ENCODE assay signal across 8 mouse cellular contexts in the genomic region with DNA sequence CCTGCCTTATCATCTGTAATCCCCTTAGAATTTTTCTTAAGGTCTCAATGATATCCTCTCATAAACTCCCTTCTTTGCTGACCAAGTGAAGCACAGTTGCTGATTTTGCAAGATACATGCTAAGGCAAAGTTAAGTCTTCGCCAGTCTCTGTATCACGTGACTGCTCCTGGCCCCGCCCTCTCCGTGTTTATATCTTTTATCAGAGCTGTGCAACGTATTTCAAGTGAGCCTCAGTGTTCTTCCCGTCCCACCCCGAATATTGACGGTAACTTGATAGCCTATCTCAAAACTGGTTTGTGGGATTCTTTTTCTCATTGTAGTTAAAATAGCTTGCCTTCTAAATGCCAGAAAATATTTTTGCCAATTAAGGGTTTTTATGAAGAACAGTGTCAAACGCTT. TPM values are rescaled to one million over a fixed set of nuclear protein-coding genes. Genes with fewer than 3 reads are reported as not detected.
DNase-seq lines count a peak whose midpoint lies in the region; ATAC-seq and TF ChIP-seq lines count a peak whose summit lies in the region.

No protein-coding gene starts in this region.

- WGBS in midbrain, embryonic 12.5 days, result 78% methylated on average over 9 of the region's 9 CpGs
- 78% methylated on average over 9 of the region's 9 CpGs for WGBS in midbrain, embryonic 11.5 days
- WGBS in heart, postnatal 0 days, result 28% methylated on average over 9 of the region's 9 CpGs
- 66% methylated on average over 9 of the region's 9 CpGs for WGBS in midbrain, embryonic 15.5 days

- H3K4me1 ChIP-seq in midbrain, embryonic 12.5 days, result 0 out of 2 replicates have a peak, but pooled peaks cover 13% of the 10 kb centered on the region
- no peaks in the 10 kb centered on the region for H3K4me1 ChIP-seq in midbrain, embryonic 11.5 days (ENCODE audit: control insufficient read depth, insufficient read depth, low read length)
- H3K4me1 ChIP-seq in embryonic fibroblast, embryonic 13.5 days (ENCODE audit: control insufficient read depth, insufficient read depth, low read length), result peaks cover 6% of the 10 kb centered on the region
- no peaks in the 10 kb centered on the region for H3K4me1 ChIP-seq in heart, postnatal 0 days (ENCODE audit: control insufficient read depth, insufficient read depth)
- H3K4me1 ChIP-seq in midbrain, embryonic 15.5 days, result peaks cover 10% of the 10 kb centered on the region

- no peak overlapping the region for H3K9ac ChIP-seq in midbrain, embryonic 12.5 days (replicated peaks)
- H3K9ac ChIP-seq in midbrain, embryonic 11.5 days (ENCODE audit: low read length), result no peak overlapping the region
- 0 out of 2 replicates have a peak overlapping the region, but pooled peaks have one; percentile 51 for H3K9ac ChIP-seq in heart, postnatal 0 days (replicated peaks; ENCODE audit: low read depth, low read length)
- H3K9ac ChIP-seq in midbrain, embryonic 15.5 days, result no peak overlapping the region

- 0 out of 2 replicates have a peak overlapping the region, but pooled peaks have one; percentile 31 for H3K27ac ChIP-seq in midbrain, embryonic 12.5 days (replicated peaks)
- no peak overlapping the region for H3K27ac ChIP-seq in midbrain, embryonic 11.5 days (ENCODE audit: low read depth, low read length)
- peak overlapping the region; percentile 41 for H3K27ac ChIP-seq in embryonic fibroblast, embryonic 13.5 days (ENCODE audit: insufficient read depth, low read length)
- H3K27ac ChIP-seq in heart, postnatal 0 days (ENCODE audit: low read depth), result peak overlapping the region; percentile 73
- no peak overlapping the region for H3K27ac ChIP-seq in midbrain, embryonic 15.5 days

- TF ChIP-seq CTCF in embryonic fibroblast, embryonic 13.5 days (IDR thresholded peaks at IDR 0.05; ENCODE audit: borderline replicate concordance, insufficient read depth, low read length), result no peak
- TF ChIP-seq CTCF in heart, postnatal 0 days (IDR thresholded peaks at IDR 0.05; ENCODE audit: low read depth), result no peak

- no peak for TF ChIP-seq POLR2A in embryonic fibroblast, embryonic 13.5 days (IDR thresholded peaks at IDR 0.05; ENCODE audit: low read depth, low read length)

- H3K9me3 ChIP-seq in midbrain, embryonic 12.5 days, result no peaks in the 10 kb centered on the region
- H3K9me3 ChIP-seq in midbrain, embryonic 11.5 days (ENCODE audit: control insufficient read depth, low read length), result no peaks in the 10 kb centered on the region
- no peaks in the 10 kb centered on the region for H3K9me3 ChIP-seq in heart, postnatal 0 days (replicated peaks; ENCODE audit: control insufficient read depth, low read length)
- no peaks in the 10 kb centered on the region for H3K9me3 ChIP-seq in midbrain, embryonic 15.5 days

- H3K27me3 ChIP-seq in midbrain, embryonic 12.5 days, result peaks cover 7% of the 10 kb centered on the region; the same call in 1 of the 2 replicates
- no peaks in the 10 kb centered on the region for H3K27me3 ChIP-seq in midbrain, embryonic 11.5 days (ENCODE audit: control insufficient read depth, insufficient read depth, low read length)
- no peaks in the 10 kb centered on the region for H3K27me3 ChIP-seq in heart, postnatal 0 days (ENCODE audit: control insufficient read depth, insufficient read depth, low read length)
- H3K27me3 ChIP-seq in midbrain, embryonic 15.5 days (replicated peaks), result no peaks in the 10 kb centered on the region

- no peaks in the 10 kb centered on the region for H3K36me3 ChIP-seq in midbrain, embryonic 12.5 days
- H3K36me3 ChIP-seq in midbrain, embryonic 11.5 days (ENCODE audit: control insufficient read depth, insufficient read depth, low read length), result no peaks in the 10 kb centered on the region
- H3K36me3 ChIP-seq in heart, postnatal 0 days (replicated peaks; ENCODE audit: control insufficient read depth, insufficient read depth, low read length), result no peaks in the 10 kb centered on the region
- no peaks in the 10 kb centered on the region for H3K36me3 ChIP-seq in midbrain, embryonic 15.5 days (replicated peaks)

- H3K4me2 ChIP-seq in midbrain, embryonic 12.5 days (replicated peaks), result no peak overlapping the region
- no peak overlapping the region for H3K4me2 ChIP-seq in midbrain, embryonic 11.5 days
- H3K4me2 ChIP-seq in heart, postnatal 0 days (ENCODE audit: low read depth, low read length), result peak overlapping the region; percentile 57
- H3K4me2 ChIP-seq in midbrain, embryonic 15.5 days, result peak overlapping the region; percentile 43

- no peak for ATAC-seq in midbrain, embryonic 12.5 days (ENCODE audit: low FRiP score, low read depth)
- ATAC-seq in midbrain, embryonic 11.5 days (ENCODE audit: low FRiP score), result no peak
- 0 out of 2 replicates have a peak, but pooled peaks have one; percentile 49 for ATAC-seq in heart, postnatal 0 days (ENCODE audit: insufficient read depth, low read depth)
- no peak; the same call in 1 of the 2 replicates for ATAC-seq in midbrain, embryonic 15.5 days (replicated peaks)

- no peak overlapping the region for H3K4me3 ChIP-seq in midbrain, embryonic 12.5 days
- H3K4me3 ChIP-seq in midbrain, embryonic 11.5 days (ENCODE audit: low read depth, low read length), result no peak overlapping the region
- H3K4me3 ChIP-seq in embryonic fibroblast, embryonic 13.5 days (ENCODE audit: insufficient read depth, low read length), result peak overlapping the region; percentile 3; the same call in 1 of the 2 replicates
- peak overlapping the region; percentile 32 for H3K4me3 ChIP-seq in heart, postnatal 0 days (ENCODE audit: low read depth, low read length)
- H3K4me3 ChIP-seq in midbrain, embryonic 15.5 days, result peak overlapping the region; percentile 14

- TF ChIP-seq EP300 in heart, postnatal 0 days (IDR thresholded peaks at IDR 0.05; ENCODE audit: low read depth), result no peak

- DNase-seq in midbrain, embryonic 11.5 days (ENCODE audit: low spot score, missing footprints), result no peak
- peak; percentile 30 for DNase-seq in heart, postnatal 0 days (ENCODE audit: low spot score)
- DNase-seq in kidney, postnatal 4 days, result peak; percentile 80 to 86
- peak; percentile 50 to 68 for DNase-seq in urinary bladder, postnatal 4 days (ENCODE audit: low spot score in 2 of 2)
- no peak for DNase-seq in retina, postnatal 1 day

RNA-seq across cellular contexts. Expression of a gene that starts 29.5 kb away (rescaled TPM):
- 23.2 and 30.0 TPM in 2 replicates for polyA plus RNA-seq in midbrain, embryonic 12.5 days (2016; fragmentation: Nextera tagmentation; extraction: Ambion mirVana)
- polyA plus RNA-seq in midbrain, embryonic 11.5 days (2014; fragmentation: Nextera tagmentation; extraction: Ambion mirVana), result 23.2 and 25.2 TPM in 2 replicates
- 27.3 and 29.4 TPM in 2 replicates for polyA plus RNA-seq in embryonic fibroblast, embryonic 13.5 days (2011; ENCODE audit: insufficient read length, low read depth, missing spikeins)
- 18.9 and 37.9 TPM in 2 replicates for total RNA-seq in heart, postnatal 0 days (2014; rRNA removed; ENCODE audit: low replicate concordance)
- polyA plus RNA-seq in heart, postnatal 0 days (2015; fragmentation: Nextera tagmentation; extraction: Ambion mirVana), result 11.5 and 13.0 TPM in 2 replicates
- 21.0 and 22.8 TPM in 2 replicates for polyA plus RNA-seq in midbrain, embryonic 15.5 days (2015; fragmentation: Nextera tagmentation; extraction: Ambion mirVana)

RNA-seq across cellular contexts. Expression of a gene that starts 30.3 kb away (rescaled TPM):
- 19.2 and 19.5 TPM in 2 replicates for polyA plus RNA-seq in midbrain, embryonic 12.5 days (2016; fragmentation: Nextera tagmentation; extraction: Ambion mirVana)
- 19.6 and 20.1 TPM in 2 replicates for polyA plus RNA-seq in midbrain, embryonic 11.5 days (2014; fragmentation: Nextera tagmentation; extraction: Ambion mirVana)
- polyA plus RNA-seq in embryonic fibroblast, embryonic 13.5 days (2011; ENCODE audit: insufficient read length, low read depth, missing spikeins), result 10.0 and 11.5 TPM in 2 replicates
- 7.7 TPM in 2 replicates for total RNA-seq in heart, postnatal 0 days (2014; rRNA removed; ENCODE audit: low replicate concordance)
- 16.8 and 18.8 TPM in 2 replicates for polyA plus RNA-seq in heart, postnatal 0 days (2015; fragmentation: Nextera tagmentation; extraction: Ambion mirVana)
- polyA plus RNA-seq in midbrain, embryonic 15.5 days (2015; fragmentation: Nextera tagmentation; extraction: Ambion mirVana), result 17.1 and 17.5 TPM in 2 replicates

RNA-seq across cellular contexts. Expression of a gene that starts 59.0 kb away (rescaled TPM):
- polyA plus RNA-seq in midbrain, embryonic 12.5 days (2016; fragmentation: Nextera tagmentation; extraction: Ambion mirVana), result 11.8 and 12.5 TPM in 2 replicates
- polyA plus RNA-seq in midbrain, embryonic 11.5 days (2014; fragmentation: Nextera tagmentation; extraction: Ambion mirVana), result 12.0 and 13.4 TPM in 2 replicates
- 10.7 and 10.8 TPM in 2 replicates for polyA plus RNA-seq in embryonic fibroblast, embryonic 13.5 days (2011; ENCODE audit: insufficient read length, low read depth, missing spikeins)
- 4.8 and 12.8 TPM in 2 replicates for total RNA-seq in heart, postnatal 0 days (2014; rRNA removed; ENCODE audit: low replicate concordance)
- 5.2 and 5.8 TPM in 2 replicates for polyA plus RNA-seq in heart, postnatal 0 days (2015; fragmentation: Nextera tagmentation; extraction: Ambion mirVana)
- 16.8 and 17.3 TPM in 2 replicates for polyA plus RNA-seq in midbrain, embryonic 15.5 days (2015; fragmentation: Nextera tagmentation; extraction: Ambion mirVana)

Comparison
In these comparisons a context has a peak if more than half of its experiments do, and no peak if none do; other contexts are left out.
1. H3K27ac ChIP-seq: peak in midbrain, embryonic 12.5 days (single experiment), embryonic fibroblast, embryonic 13.5 days (single experiment) and heart, postnatal 0 days (single experiment); none in midbrain, embryonic 11.5 days (single experiment) and midbrain, embryonic 15.5 days (single experiment).
2. H3K4me2 ChIP-seq: peak in heart, postnatal 0 days (single experiment) and midbrain, embryonic 15.5 days (single experiment); none in midbrain, embryonic 12.5 days (single experiment) and midbrain, embryonic 11.5 days (single experiment).
3. H3K4me3 ChIP-seq: peak in embryonic fibroblast, embryonic 13.5 days (single experiment), heart, postnatal 0 days (single experiment) and midbrain, embryonic 15.5 days (single experiment); none in midbrain, embryonic 12.5 days (single experiment) and midbrain, embryonic 11.5 days (single experiment).
4. DNase-seq: peak in heart, postnatal 0 days (single experiment), kidney, postnatal 4 days (2 of 2) and urinary bladder, postnatal 4 days (2 of 2); none in midbrain, embryonic 11.5 days (single experiment) and retina, postnatal 1 day (single experiment).